Mouse (Mus musculus): Measurements from ENCODE around the gene Ccdc27.

- TF ChIP-seq TAL1 (IDR thresholded peaks at IDR 0.05; ENCODE audit: low read length) (no peak), GATA1 (IDR thresholded peaks at IDR 0.05; ENCODE audit: low read length) (no peak)
These were observed 44.0 kb upstream of the Ccdc27 start for GRCm38 (mm10) chr4:154086436-154086835.
